Mouse (Mus musculus): Measurements from ENCODE around the gene Ptpn4. TPM values are rescaled to one million over a fixed set of nuclear protein-coding genes. Genes with fewer than 3 reads are reported as not detected.

Ptpn4 gene
- polyA plus RNA-seq, 1 experiment, result 3.8 TPM

DNA sequence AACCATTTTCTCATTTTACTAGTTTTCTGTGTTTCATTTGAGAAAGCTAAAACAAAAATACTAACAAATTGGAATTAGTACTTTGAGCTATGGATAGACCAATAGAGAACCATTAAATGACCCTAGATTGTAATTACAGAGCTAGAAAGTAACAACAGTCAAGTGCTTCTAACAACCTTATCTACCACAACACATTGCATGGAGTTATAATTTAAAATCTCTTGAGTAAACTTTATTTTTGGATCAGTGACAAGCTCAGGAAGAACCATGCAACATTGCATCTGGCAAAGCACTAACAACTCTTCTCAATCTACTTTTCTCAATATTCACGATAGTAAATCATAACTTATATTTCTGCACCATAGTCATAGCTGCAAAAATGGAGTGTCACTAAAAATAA is 29.7 kb downstream of the Ptpn4 start:
- DNase-seq (ENCODE audit: low spot score), result no peak

DNA sequence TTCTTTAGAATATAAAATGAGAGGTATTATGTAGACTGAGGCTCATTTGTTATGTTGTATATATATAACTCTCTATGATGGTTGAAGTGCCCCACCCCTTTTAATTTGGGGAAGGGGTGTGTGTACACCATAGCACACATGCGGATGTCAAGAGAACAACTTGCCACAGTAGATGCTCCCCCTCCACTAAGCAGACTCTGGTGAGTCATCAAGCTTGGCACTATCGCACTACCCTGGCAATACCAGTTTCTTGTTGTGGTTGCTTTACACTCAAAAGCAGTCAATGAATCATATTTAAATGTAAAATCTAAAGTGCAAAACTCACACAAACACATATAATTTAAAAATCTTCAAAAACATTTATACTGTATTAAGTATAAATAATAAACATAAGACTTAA is 31.4 kb downstream of the Ptpn4 start:
- DNase-seq (ENCODE audit: low spot score), result no peak

DNA sequence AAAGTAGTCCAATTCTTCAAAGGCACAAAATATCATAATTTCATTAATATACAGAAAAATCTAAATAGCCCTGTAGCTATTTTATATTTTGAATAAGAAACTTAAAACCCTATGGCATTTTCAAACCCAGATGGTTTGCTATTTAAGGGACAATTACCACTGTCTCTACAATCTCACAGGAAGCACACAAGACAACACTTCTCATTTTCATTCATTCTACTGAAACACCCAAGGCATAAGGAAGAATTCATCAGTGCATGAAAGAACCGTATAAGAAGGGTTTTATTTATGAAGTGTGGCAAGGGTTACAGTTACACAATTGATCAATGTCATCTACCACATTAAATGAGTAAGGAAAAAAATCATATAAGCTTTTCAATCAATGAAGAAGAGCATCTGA is 32.8 kb downstream of the Ptpn4 start:
- no peak for DNase-seq (ENCODE audit: low spot score)

DNA sequence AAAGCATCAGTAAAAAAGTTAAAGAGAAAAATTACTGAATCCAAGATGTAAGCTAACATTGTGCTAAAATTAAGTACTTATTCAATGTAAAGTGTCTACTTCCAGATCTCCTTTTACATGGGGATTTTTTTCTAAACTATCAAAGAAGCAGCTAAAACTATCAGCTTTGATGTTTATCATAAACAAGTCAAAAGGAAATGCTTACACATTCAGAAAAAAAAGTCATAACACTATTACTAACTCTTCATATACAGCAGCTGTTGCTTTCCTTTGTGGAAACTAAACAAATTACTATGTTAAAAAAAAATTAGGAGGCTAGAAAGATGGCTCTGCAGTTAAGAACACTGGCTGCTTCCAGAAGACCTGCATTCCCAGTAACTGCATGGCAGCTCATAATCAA is 42.2 kb downstream of the Ptpn4 start:
- no peak for DNase-seq (ENCODE audit: low spot score)

DNA sequence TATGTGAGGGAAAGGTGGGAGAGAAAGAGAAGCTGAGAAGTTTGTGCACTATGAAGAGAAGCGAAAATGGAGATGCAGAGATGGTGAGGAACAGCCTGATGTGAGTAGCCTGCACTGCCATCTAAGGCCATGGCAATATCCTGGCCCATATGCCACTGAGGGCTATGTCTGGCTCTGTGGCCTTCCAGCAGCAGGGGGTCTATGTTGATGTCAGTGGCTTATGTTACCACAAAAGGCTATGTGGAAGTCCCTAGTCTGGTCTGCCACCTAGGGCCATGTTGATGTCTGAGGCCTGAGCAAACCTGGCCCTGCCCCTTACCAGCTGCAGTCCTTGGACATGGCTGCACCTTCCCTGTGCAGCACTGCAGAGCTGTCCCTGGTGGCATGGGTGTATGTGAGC is 43.1 kb downstream of the Ptpn4 start:
- DNase-seq (ENCODE audit: low spot score), result no peak

DNA sequence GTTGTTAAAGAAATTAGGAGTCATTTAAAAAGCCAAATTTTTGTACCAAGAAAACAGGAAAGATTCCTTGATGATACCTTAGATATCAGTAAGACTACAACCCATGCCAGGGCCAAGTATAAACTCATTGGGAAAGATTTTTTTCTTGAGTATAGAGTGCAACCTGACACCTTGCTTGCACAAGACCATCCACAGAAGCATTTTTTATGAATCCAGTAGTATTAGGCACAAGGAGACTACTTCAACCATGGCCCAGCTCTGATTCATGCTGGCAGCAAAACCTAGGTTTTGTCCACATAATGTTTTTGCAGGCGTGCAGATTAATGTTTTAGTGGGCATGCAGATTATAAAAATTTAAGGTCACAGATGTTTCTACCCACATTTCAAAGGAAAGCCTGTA is 46.8 kb downstream of the Ptpn4 start:
- no peak for DNase-seq (ENCODE audit: low spot score)

DNA sequence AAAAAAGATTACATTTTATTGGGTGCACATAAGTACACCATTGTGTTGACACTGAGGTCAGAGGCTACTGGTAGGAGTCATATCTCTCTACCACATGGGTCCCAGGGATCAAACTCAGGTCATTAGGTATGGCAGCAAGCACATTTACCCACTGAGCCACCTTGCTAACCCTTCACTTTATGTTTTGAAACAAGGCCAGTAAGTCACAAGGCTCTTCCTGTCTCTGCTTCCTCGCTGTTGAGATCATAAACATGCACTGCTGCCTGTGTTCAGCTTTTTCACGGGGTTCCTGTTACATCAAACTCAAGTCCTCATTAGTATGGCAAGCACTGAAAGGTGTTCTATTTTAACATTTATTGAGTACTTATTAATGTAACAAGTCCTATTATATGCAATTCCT is 61.5 kb downstream of the Ptpn4 start:
- no peak for DNase-seq (ENCODE audit: low spot score)

DNA sequence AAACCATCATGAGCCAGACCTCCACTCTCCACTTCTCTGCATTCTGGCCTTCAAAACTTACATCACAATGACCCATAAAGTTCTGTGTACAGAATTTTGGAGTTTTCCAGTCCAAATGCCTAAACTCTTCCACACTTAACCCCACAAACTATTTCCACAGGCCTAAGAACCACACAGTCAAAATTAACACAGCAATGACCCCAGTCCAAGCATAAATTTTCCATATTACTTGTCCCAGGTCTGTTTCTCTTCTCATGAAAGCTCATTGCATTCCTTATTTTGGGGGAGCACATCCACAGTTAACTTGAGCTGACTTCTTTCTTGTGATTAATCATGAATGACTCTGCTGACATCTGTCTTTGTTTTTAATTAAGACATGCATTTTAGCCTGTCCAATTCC is 101.7 kb downstream of the Ptpn4 start:
- no peak for DNase-seq (ENCODE audit: low spot score)

DNA sequence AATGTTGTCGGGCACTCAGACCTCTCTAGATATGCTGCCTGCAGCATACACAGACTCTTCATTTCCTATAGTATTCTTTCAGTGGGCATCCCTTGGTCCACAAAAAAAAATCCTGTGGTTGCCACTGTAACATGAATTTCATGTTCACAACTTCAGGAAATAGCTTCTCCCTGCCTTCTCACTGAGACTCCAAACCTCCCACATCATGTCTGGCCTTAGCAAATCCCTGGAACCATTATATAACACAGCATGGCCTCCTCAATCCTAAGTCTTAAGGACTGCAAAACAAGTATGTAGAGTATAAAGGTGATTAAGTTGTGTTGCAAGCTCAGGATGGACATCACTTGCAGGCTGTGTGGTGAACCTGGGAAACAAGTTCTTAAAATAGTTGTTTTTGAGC is 102.6 kb downstream of the Ptpn4 start:
- DNase-seq (ENCODE audit: low spot score), result no peak

DNA sequence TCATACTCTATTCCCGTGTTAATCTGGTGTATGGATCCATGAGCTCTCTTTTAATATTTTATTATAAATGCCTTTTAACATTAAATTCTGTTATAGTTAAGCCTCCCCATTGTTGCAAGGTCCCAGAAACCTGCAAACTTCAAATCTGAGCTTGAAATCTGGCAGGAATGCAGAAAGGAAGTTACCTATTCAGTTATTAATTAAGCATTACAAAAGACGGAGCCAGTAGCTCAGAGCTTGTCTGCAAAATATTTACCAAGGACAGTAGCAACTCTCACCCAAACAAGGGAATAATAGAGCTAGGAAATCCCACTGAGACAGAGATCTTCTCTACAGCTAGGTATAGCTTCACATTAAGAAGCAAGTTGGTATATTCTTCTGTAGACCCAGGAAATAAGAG is 106.2 kb downstream of the Ptpn4 start:
- no peak for DNase-seq (ENCODE audit: low spot score)

DNA sequence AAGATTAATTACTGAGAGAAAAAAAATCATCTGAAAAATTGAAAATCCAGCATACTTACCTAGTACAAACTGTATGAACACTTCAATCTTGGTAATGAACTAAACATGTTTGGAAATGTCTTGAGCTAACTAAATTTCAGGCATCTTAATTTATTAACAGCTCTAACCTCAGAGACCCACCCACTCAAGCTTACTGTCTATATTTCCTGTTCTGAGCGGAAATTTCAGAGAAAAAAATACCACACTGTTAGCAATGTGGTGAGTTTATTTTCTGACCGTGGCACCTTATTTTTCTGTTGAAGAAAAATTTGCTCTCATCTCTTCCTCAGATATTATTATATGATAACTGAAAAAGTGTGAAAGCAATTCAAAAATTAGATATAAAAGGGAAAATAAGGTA is 124.4 kb downstream of the Ptpn4 start:
- DNase-seq (ENCODE audit: low spot score), result no peak

DNA sequence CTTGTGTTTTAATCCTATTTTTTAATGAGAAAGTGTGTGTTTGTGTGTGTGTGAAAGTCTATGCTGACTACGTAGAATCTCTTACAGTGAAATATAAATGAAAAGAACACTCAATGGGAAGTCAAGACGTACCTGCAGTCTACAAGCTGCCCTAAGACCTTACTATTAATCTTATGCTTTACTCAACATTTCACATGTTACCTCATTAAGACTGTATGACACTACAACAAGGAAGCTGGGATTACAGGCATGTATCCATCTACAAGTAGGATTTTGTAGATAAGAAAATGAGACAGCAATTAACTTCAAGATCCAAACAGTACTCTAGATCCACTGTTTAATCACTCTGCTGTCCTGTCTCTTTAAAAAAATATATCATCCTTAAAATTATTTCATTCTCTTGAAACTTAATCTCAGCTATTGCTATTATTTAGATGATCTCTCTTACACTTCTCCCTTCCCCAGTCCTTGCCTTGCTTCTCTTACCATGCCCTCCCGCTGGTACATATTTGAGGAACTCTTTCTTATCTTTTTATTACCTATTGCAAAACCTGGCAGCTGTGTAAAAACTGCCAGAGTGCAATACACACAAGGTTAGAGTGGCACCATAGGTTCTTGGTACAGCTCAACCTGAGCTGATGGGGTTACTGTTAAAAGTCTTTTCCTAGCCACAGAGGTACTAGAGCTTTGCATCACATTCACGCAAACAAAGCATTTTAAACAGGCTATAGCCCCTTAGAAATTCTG is 130.8 kb downstream of the Ptpn4 start:
- no peak for DNase-seq (ENCODE audit: low spot score)

DNA sequence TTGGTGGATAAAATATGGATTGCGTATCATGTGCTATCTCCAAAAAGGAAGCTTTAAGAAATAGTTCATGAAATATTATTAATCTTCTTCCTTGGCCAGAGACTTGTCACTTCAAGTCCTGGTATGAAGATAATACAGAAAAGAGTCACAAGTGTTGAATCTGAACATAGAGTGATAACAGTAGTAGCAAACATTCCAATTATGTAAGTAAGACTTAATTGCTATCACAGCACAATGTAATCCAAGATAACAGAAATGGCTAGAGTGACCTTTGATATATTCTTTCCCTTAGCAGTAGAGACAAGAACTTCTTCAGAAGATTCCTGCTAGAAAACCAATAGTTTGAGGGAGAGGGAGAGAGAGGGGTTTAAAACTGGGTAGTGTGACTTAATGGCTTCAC is 140.6 kb downstream of the Ptpn4 start:
- no peak for DNase-seq (ENCODE audit: low spot score)

DNA sequence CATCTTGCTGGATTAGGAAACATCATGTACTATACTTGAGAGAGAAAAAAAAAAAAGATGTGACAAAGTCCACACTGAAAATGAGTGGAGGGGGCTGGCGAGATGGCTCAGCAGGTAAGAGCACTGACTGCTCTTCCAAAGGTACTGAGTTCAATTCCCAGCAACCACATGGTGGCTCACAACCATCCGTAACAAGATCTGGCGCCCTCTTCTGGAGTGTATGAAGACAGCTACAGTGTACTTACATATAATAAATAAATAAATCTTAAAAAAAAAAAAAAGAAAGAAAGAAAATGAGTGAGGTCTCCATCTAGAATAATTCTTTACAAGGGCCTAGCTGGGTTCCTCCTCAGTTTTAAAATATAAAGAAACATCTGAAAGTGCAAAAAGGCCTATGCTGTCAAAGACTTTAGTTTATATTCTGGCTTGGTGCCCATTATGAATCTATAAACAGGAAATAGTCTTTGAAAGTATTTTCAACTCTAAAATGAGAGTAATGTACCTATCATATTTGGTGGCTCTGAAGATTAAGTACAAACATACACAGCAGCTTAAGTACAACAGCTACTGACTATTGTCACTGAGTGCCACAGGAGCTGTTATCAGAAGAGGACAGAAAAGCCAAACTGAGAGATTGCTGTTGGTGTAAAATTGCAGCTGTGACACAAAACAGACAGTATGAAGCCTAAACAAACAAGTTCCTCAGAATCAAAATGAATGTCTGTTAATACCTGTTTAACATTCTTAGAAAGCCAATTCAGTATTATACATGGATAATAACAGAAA is 151.4 kb downstream of the Ptpn4 start:
- no peak for DNase-seq (ENCODE audit: low spot score)

DNA sequence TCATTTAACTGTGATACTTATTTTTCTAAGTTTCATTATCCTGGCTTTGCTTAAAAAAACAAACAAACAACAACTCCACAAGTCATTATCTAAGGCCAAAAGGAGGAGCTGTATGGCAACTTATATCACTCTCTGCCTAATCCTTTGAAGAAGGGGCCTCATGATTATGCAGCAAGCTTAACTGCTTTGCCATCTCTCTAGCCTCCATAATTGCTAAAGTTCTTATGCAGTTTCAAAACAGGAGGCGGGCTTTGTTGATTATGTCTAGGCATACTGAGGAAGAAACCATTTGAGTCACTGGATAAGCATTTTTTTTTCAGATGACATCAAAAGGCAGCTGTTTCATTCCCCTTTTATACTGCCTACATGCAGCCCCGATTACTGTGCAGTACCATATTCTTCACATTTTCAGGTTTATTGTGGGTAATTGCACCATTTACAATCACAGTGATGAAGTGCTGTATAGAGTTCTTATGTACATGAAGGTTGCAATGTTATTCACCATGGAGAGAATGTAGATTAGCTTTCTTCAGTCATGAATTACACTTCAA is 155.7 kb downstream of the Ptpn4 start:
- no peak for DNase-seq (ENCODE audit: low spot score)

DNA sequence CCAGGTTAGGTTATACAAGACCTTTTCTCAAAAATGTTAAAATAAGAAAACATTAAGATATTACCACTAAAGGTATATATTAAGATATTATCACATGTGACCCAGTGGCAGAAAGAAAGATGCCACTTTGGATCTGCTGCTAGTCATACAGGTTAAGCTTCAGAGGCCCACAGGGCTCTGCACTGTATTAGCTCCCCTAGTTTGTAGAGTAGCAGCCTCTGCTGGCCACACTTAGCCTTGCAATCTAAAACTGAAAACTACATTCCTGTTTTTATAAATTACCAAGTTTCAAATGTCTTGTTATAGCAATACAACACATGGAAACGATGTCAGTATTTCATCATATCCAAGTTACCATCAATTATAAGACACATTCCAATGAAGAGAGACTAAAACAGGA is 162.4 kb downstream of the Ptpn4 start:
- DNase-seq (ENCODE audit: low spot score), result no peak

DNA sequence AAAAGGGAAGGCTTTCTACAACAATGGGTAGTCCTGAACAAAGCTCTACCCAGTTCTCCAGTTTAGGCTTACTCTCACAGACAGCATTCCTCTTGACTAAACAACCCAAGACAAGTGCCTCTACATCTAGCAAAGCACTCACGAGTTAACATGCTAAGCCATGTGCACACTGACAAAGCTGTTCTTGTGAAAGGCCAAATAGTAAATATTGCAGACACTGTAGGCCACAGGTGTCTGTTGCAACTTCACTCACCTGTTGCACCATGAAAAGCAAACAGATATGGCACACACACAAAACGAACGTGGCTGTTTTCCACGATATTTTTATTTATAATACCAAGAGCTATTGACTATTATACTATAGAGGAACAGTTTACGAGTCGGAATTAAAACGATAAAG is 170.5 kb downstream of the Ptpn4 start:
- no peak for DNase-seq (ENCODE audit: low spot score)

DNA sequence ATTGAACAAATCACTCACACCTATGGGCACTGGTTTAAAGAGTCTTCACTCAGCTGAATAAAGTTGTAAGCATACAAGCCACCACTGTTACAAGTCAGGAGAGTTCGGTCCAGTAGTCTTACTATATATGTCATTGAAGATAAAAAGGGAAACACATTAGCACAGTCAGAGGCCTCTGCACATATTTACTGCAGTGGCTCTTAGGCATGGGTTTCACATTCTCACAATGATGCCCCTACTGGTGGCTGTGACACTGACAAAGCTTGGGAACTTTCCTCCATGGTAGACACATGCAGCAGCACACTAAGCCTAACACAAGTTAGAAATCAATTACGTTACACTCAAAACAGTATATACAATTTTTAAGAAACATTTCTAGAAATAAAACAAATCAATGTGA is 183.1 kb downstream of the Ptpn4 start:
- DNase-seq (ENCODE audit: low spot score), result no peak

DNA sequence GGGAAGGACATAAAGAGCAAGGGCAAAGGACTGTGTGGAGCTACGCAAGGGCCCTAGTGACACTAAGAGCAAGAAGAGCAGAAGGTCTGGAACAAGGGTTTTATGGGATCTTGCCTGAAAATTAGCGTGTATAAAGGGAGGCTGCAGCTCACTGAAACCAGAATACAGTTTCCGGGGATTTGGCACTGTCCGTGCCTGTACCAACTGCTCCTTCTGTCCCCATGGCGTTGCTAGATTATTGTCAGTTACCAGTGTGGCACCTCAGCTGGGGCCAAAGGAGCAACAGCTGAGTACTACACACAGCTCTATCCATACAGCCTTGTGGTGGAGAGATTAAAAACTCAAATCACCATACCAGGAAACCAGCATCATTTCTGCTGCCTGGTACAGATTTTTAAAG is 187.0 kb downstream of the Ptpn4 start:
- DNase-seq (ENCODE audit: low spot score), result no peak

DNA sequence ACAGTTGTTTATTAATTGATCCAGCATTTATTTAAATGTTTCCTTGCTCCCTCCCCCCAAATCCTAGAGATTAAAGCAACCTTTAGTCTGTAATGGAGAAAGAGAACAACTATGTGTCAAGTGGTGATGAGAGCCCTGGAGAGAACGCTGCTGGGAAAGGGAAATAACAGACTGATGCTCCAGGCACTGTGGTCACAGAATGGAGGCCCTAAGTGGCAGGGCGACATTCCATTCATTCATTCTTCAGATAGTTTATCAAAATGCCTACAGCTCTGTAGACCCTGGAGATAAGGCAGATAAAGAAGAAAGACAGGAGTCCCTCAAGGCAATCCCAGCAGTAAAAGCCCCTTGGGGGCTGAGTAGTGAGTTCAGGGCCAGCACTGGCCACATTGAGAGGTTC is 187.8 kb downstream of the Ptpn4 start:
- no peak for DNase-seq (ENCODE audit: low spot score)

DNA sequence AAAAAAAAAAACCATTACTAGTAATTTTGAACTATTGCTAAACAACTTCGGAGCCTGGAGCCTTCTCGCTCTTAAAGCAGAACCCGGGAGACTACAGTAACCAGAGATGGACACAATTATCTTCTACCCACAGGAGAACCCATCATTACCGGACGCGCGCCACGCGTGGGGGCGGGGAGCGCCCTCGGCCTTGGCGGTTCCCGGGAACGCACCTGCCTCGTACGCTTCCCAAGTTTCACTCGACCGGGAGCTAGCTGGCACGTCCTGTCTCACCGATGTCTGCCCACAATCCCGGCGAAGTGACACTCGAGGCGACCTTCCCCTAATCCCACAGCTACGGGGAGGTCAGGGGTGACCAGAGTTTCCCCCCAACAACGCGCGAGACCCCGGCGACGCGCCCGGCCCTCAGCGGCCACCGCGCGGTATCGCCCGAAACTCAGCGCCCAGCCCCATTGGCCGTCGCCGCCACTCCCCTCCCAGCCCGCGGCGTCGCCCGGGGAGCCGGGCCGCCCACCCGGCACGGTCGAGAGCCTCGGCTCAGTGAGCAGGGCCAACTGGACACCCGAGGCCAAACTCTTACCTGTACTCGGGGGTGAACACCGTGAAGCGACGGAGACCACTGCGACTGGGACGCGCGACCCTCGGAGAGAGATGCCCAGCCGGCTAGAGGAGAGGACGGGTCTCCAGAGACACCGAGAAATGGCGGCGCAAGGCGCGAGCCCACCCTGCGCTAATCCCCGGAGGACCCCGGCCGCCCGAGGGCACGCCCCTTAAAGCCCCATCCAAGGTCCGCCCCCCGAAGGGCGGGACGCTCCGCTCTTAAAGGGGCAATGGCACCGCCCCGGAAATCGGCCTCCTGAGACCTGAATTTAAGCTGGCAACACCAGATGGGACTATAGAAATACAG is 189.0 kb downstream of the Ptpn4 start, which contains the start of gene Epb41l5:
Epb41l5 (minus strand) TSS at position 796 of the 907 bp plus-strand sequence.
- DNase-seq (ENCODE audit: low spot score), result peak; percentile 75

DNA sequence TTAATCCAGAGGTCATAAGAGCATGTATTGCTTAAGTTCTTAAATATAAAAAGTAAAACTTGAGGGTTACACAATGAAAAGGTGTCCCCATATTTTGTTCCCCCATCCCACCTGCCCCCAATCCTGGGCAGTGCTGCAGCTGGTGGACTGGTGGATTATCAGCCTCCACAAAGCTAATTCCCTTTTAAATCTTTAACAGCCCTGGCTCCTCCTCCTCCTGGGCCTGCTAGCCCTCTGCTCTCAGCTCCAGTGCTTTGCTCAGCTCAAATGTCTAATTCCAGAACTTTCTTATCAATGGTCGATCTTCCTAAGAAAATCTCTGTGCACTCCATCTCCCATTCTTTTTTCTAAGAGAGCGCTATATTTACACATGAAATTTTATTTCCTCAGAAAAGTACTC is 191.1 kb downstream of the Ptpn4 start:
- no peak for DNase-seq (ENCODE audit: low spot score)

Data from urinary bladder, adult 2 months (tissue).